Mouse (Mus musculus) cortical plate, adult 2 months (tissue): ENCODE measurements around the gene Tkt.

Experiments
- CTCF ChIP-seq: fragments of 200-500 bp; IDR thresholded peaks from 2 replicates; pipeline ENCODE4 v1.5.1; 2011; ENCODE audit warnings: mild to moderate bottlenecking, control low read depth, low read length; ENCODE audit not compliant: insufficient read depth; ENCODE audit errors: extremely low read depth
- POLR2A ChIP-seq: fragments of 200-500 bp; IDR thresholded peaks from 2 replicates; pipeline ENCODE4 v1.6.1; 2011; ENCODE audit warnings: mild to moderate bottlenecking, low read length, control low read depth; ENCODE audit not compliant: insufficient read depth; ENCODE audit errors: extremely low read depth

- TF ChIP-seq POLR2A: no peak
- TF ChIP-seq CTCF: no peak
Observed at GRCm38 (mm10) chr14:30608176-30608575, 60.0 kb downstream of the Tkt start.
